Mouse (Mus musculus) cortical plate, adult 2 months (tissue): Measurements from ENCODE around the gene Cx3cl1.

Experiments
- CTCF ChIP-seq: fragments of 200-500 bp; IDR thresholded peaks from 2 replicates; pipeline ENCODE4 v1.5.1; 2011; ENCODE audit warnings: mild to moderate bottlenecking, control low read depth, low read length; ENCODE audit not compliant: insufficient read depth; ENCODE audit errors: extremely low read depth
- POLR2A ChIP-seq: fragments of 200-500 bp; IDR thresholded peaks from 2 replicates; pipeline ENCODE4 v1.6.1; 2011; ENCODE audit warnings: mild to moderate bottlenecking, low read length, control low read depth; ENCODE audit not compliant: insufficient read depth; ENCODE audit errors: extremely low read depth

- TF ChIP-seq POLR2A, result no peak
- no peak for TF ChIP-seq CTCF
Measured at GRCm38 (mm10) chr8:94785995-94786595, 14.3 kb downstream of the Cx3cl1 start.
